Mouse (Mus musculus): ENCODE measurements at regions not wholly inside any gene's neighbourhood (a gene's known extent, or its start where the extent isn't known, plus 50 kb on each side); places are given as distances from the start of the nearest gene placed in this dataset.

DNA sequence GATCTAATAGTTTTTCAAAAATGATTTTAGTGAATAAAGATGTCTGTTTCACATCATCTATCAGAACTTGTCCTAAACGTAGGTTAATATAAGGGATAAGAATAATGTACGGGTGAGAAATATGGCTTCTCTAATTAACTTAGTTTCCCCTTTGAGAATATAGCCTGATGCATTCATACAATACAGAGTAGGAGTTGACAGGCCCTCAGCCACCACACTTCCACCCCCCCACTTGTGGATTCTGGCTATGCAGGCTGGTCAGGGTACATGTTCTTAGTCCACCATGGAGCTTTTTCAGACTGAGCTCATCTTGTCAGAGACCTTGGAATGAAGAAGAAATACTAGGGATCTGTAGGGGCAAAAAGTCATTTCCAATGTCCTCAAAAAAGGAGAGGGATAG is 80.1 kb downstream of the Anxa1 start:
- intact Hi-C loops (cut with DNase I): no loop called here
- no peak for DNase-seq

GRCm38 (mm10) chr19:20300066-20300651 is 90.6 kb downstream of the Anxa1 start:
- intact Hi-C loops (cut with DNase I): no loop called here
- no peak for DNase-seq

GRCm38 (mm10) chr19:20298431-20298830 is 92.3 kb downstream of the Anxa1 start:
- no peak for DNase-seq
- intact Hi-C loops (cut with DNase I): no loop called here

DNA sequence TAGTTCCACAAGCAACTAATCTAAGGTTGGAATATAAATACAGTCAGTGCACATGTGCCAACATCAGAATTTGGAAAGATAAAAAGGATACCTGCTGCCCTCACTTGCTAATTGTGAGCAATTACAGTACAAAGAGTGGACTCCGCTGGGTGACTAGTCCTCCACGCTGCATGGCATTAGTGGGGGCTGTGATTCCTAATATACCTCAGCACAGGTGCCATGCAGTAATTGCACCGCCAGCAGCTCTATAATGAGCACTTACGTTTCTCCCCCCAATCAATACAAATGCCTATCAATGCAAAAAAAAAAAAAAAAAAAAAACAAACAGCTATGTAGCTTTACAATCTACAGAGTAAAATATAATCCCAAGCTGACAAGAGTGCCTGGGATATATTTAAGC is 105.6 kb downstream of the Anxa1 start:
- no peak for DNase-seq
- intact Hi-C loops (cut with DNase I): no loop called here

DNA sequence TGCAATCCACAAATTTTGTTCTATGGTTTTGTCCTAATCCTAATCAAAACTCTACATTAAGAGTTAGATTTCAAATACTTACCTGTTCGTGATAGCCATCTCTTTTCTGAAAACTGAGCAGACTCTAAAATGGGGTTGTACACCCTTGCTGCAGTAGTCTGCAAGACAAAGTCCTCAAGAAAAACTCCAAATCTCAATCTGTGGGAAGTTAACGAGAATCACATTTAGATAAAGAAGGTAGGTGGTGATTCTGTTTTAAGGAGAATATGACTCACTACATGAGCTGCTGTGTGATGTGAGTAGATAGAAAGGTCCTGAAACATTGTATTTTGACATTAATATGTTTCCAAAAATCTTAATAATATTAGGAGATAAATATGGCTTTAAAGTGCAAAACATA is 107.6 kb downstream of the Anxa1 start:
- intact Hi-C loops (cut with DNase I): no loop called here
- DNase-seq: no peak

- DNase-seq: no peak
- intact Hi-C loops (cut with DNase I): no loop called here
Observed at GRCm38 (mm10) chr19:20261586-20261985, 129.2 kb downstream of the Anxa1 start.

DNA sequence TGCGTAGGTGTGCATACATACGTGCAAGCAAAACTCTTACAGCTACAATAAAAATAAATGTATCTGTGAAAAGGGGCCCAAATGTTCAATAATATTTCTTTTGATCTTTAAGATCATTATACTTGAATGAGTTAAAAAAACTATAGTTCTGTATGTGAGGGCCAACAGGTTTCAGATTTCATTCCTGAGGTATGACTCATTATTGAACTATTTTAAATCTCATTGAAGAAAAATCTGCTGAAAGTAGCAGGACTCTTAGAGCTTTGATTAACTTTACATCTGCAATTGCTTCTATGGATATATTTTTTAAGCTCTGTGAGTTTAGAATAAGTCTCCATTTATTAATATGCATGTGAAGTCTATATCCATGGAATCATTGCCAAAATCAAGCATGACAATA is 138.6 kb downstream of the Anxa1 start:
- DNase-seq: no peak
- intact Hi-C loops (cut with DNase I): no loop called here

DNA sequence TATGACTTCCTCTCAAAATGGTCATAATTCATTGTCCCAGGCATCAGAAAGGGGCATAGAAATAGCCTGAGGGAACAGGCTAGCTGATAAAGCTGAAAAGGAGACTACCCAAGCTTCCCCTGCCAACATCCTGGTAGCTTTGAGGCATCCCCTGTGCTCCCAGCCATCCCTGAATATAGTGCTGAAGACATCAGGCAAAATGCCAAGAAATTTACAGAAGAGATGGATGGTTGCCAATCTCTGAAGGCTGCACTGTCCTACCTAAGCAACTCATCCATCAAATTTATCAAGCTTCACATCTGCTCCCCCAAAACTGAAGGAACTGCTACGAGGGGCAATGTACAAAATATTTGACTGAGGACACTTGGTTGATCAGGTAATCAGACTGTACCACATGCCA is 146.9 kb downstream of the Anxa1 start:
- intact Hi-C loops (cut with DNase I): no loop called here
- DNase-seq: peak; percentile 12

DNA sequence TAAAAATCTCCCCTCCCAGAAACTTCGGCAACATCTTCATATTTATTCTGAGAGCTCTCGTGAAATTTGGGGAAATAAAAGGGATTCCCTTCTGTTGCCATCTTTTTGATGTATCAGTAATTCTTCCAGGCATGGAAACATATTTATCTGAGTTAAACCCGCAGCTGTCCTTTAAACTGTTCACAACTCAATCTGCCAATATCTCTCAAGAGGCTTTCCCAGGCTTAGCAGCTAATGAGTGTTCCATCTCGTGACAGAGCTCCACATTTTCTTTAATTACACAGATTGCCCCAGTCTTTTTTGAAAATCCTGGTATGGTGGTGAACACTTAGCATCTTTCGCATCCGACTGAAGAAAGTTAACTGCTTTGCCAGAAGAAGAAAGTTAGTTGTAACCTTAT is 149.5 kb downstream of the Anxa1 start:
- intact Hi-C loops (cut with DNase I): no loop called here
- DNase-seq: no peak

DNA sequence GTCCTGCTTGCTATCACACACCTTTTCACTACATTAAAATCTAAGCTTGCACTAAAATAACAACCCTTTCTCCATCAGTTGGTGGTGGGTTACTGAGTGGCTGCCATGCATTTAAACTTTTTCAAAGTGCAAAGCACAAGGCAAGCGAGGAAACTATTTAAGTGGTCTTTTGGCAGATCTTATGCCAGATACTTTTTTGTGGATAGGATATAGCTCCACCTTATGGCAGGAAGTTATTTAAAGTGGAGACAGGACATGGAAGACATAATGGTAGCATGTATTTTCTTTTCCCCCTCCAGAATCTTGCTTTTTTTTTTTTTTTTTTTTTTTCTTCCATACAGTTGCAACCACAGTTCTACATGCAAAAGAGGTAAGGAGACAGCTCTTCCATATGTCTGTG is 150.3 kb downstream of the Anxa1 start:
- intact Hi-C loops (cut with DNase I): no loop called here
- DNase-seq: no peak

GRCm38 (mm10) chr19:20239396-20239795 is 151.3 kb downstream of the Anxa1 start:
- intact Hi-C loops (cut with DNase I): loop anchor here (10.0 kb wide), 1 partner anchor 1265 kb away; no protein-coding TSS in a partner anchor
- no peak for DNase-seq

DNA sequence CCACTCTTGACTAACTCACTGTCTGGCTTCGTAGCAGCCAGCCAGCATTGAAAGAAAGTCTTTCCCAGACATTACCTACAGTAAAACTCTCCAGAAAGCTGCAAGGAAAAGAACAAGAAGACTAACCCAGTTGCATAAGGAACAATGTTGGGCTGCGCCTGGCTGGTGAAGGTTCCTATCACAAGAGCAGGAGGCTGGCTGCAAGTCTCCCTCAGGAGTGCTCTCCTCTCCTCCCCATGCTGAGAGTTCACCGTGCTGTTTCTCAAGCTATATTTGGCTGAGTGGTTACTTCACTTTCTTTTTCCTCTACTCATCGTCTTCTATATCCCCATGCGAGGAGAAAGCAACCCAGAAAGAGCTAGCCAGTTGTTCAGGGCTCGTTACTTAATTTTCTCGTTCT is 164.0 kb downstream of the Anxa1 start:
- DNase-seq: no peak

GRCm38 (mm10) chr19:20217389-20217788 is 173.4 kb downstream of the Anxa1 start:
- DNase-seq: no peak
- intact Hi-C loops (cut with DNase I): no loop called here

More for the DNA sequence above, 164.0 kb downstream of the Anxa1 start:
- intact Hi-C loops (cut with DNase I): no loop called here

GRCm38 (mm10) chr19:20194511-20194910 is 196.2 kb downstream of the Anxa1 start:
- no peak for DNase-seq
- intact Hi-C loops (cut with DNase I): no loop called here

- DNase-seq: no peak
- intact Hi-C loops (cut with DNase I): no loop called here
Observed at GRCm38 (mm10) chr19:20181854-20182253, 208.9 kb downstream of the Anxa1 start.

GRCm38 (mm10) chr19:20161502-20161901 is 229.2 kb downstream of the Anxa1 start:
- intact Hi-C loops (cut with DNase I): no loop called here
- DNase-seq: no peak

DNA sequence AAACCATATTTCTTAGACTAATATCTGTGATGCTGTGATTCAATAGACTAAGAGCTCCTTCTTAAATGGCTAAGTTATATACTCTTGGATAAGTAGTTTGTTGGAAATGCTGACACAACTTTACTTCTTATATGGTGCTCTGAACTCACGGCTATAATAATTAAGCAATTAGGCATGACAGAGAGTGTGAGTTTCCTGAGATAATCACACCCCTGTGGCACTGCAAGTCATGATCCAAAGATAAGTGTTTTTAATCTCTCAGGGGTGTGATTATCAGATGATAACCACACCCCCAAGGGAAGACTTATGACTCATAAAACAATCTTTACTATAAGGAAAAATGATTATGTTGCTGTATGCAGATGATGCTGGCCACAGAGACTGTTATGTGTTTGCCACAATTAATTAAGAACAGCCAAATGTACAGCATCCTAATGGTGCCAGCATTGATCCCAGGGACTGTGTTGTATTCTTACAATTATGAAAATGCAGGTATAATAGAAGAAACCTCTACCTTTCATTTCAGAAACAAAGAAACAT is 234.3 kb downstream of the Anxa1 start:
- intact Hi-C loops (cut with DNase I): no loop called here
- DNase-seq: no peak

DNA sequence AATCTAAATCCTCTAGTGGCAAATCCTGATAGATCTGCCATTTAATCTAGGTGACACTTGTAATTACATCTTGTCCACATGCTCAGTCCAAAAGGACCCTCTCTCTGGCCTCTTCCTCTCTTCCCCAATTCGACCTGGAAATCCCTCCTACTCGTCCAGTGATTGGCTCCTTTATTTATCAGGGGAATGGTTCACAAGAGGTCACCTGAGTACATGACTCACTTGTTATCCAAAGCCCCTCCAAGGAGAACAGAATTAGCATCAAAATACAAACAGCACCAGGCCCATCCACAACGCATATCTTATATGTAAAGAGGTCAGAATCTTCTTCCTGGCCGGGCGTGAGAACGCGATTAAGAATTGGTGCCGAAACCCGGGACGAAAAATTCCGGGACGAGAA is 251.2 kb downstream of the Anxa1 start:
- no peak for DNase-seq
- intact Hi-C loops (cut with DNase I): no loop called here

DNA sequence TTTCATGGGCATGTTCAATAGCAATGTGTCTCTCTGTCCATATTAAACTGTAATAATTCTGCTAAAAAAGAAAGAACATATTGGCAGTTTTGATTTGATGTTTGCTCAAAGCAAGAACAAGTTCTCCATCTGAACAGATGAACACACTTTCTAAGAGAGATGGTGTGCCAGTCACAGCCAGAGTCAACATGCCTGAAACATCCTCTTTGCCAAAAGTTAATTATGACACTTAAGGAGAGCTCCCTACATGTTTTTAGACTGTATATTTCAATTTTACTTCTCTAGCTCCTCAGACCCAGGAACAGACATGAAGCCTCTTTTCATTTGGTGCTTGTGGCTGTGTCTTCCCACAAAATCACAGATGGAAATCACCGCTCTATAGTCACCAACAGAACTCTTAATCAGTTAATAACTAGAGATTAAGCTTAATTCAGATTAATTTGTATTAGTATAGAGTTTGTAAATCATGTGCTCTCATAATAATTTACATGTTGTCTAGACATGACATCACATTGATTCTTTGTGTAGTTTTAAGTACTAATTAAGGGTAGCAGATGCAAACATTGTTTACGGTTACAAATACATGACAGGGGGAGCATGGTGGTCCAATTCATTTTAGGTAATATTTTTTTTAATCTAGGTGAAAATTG is 267.1 kb downstream of the Anxa1 start:
- intact Hi-C loops (cut with DNase I): no loop called here

GRCm38 (mm10) chr19:20122475-20122874 is 268.3 kb downstream of the Anxa1 start:
- intact Hi-C loops (cut with DNase I): no loop called here
- no peak for DNase-seq

More for the DNA sequence above, 267.1 kb downstream of the Anxa1 start:
- no peak for DNase-seq

GRCm38 (mm10) chr19:20114237-20114636 is 276.5 kb downstream of the Anxa1 start:
- no peak for DNase-seq

More at GRCm38 (mm10) chr19:20114237-20114636, 276.5 kb downstream of the Anxa1 start:
- intact Hi-C loops (cut with DNase I): no loop called here

All from left cerebral cortex, postnatal 4 days (tissue).